Mouse (Mus musculus) fibroblast of lung, adult 2 months (primary cell): ENCODE measurements at regions not wholly inside any gene's neighbourhood (a gene's known extent, or its start where the extent isn't known, plus 50 kb on each side); places are given as distances from the start of the nearest gene placed in this dataset.

Source experiments
- DNase-seq: peaks from one replicate; pipeline ENCODE4 v3.0.0-alpha.2; 2011; ENCODE audit warnings: low read depth

- no peak for DNase-seq
Observed at GRCm38 (mm10) chr12:12567058-12567733, 305.3 kb downstream of the Fam49a start.

- DNase-seq, result no peak
Observed at GRCm38 (mm10) chr12:12562267-12562666, 300.3 kb downstream of the Fam49a start.

GRCm38 (mm10) chr12:12551818-12552217, 289.9 kb downstream of the Fam49a start:
- no peak for DNase-seq

GRCm38 (mm10) chr12:12549649-12550048, 287.7 kb downstream of the Fam49a start:
- DNase-seq, result no peak

- DNase-seq, result peak; percentile 17
Observed at GRCm38 (mm10) chr12:12548688-12549087, 286.7 kb downstream of the Fam49a start.

- DNase-seq, result no peak
Observed at GRCm38 (mm10) chr12:12547477-12547876, 285.5 kb downstream of the Fam49a start.

- no peak for DNase-seq
Observed at GRCm38 (mm10) chr12:12546372-12547031, 284.6 kb downstream of the Fam49a start.

- DNase-seq, result no peak
Observed at GRCm38 (mm10) chr12:12541076-12542070, 279.4 kb downstream of the Fam49a start.

GRCm38 (mm10) chr12:12539291-12539690, 277.4 kb downstream of the Fam49a start:
- no peak for DNase-seq

GRCm38 (mm10) chr12:12534779-12535178, 272.8 kb downstream of the Fam49a start:
- DNase-seq, result no peak

- DNase-seq, result no peak
Observed at GRCm38 (mm10) chr12:12530796-12531195, 268.9 kb downstream of the Fam49a start.

GRCm38 (mm10) chr12:12529541-12529940, 267.6 kb downstream of the Fam49a start:
- DNase-seq, result no peak

- DNase-seq, result no peak
Observed at GRCm38 (mm10) chr12:12528478-12528981, 266.6 kb downstream of the Fam49a start.

- no peak for DNase-seq
Observed at GRCm38 (mm10) chr12:12527766-12528477, 266.0 kb downstream of the Fam49a start.

- DNase-seq, result no peak
Observed at GRCm38 (mm10) chr12:12527366-12527765, 265.4 kb downstream of the Fam49a start.

- DNase-seq, result peak; percentile 59
Observed at GRCm38 (mm10) chr12:12520311-12520852, 258.4 kb downstream of the Fam49a start.

- no peak for DNase-seq
Observed at GRCm38 (mm10) chr12:12518490-12519070, 256.6 kb downstream of the Fam49a start.

GRCm38 (mm10) chr12:12517020-12517419, 255.1 kb downstream of the Fam49a start:
- no peak for DNase-seq

- DNase-seq, result no peak
Observed at GRCm38 (mm10) chr12:12510764-12511163, 248.8 kb downstream of the Fam49a start.

GRCm38 (mm10) chr12:12509164-12509937, 247.4 kb downstream of the Fam49a start:
- DNase-seq, result no peak
